Mouse (Mus musculus) embryonic facial prominence, embryonic 12.5 days (tissue): ENCODE measurements at regions not wholly inside any gene's neighbourhood (a gene's known extent, or its start where the extent isn't known, plus 50 kb on each side); places are given as distances from the start of the nearest gene placed in this dataset.
A peak's percentile ranks its signal among the peaks of the same experiment; 100 is the strongest.
"Not testable (repeated sequence)": the region's sequence is repeated elsewhere in the genome, so short reads cannot be mapped to it uniquely, and the experiment has no call there.

Experiments used
- ATAC-seq: fragments of 200-750 bp; cut with Nextera tagmentation; 2 replicates; pipeline ENCODE4 v1.8.0; 2017; ENCODE audit not compliant: insufficient number of reproducible peaks, insufficient read depth, low FRiP score, low TSS enrichment
- H3K27ac ChIP-seq: fragments of 300-500 bp; sonication (generic); 2 replicates; pipeline ENCODE4 v1.5.1; 2016; ENCODE audit warnings: mild to moderate bottlenecking
- H3K27me3 ChIP-seq: fragments of 300-500 bp; sonication (generic); 2 replicates; pipeline ENCODE4 v1.6.1; 2016; ENCODE audit warnings: mild to moderate bottlenecking, moderate library complexity
- H3K36me3 ChIP-seq: fragments of 300-500 bp; sonication (generic); 2 replicates; pipeline ENCODE4 v1.6.1; 2016; ENCODE audit warnings: mild to moderate bottlenecking
- H3K4me1 ChIP-seq: fragments of 300-500 bp; sonication (generic); 2 replicates; pipeline ENCODE4 v1.6.1; 2016
- H3K4me2 ChIP-seq: fragments of 300-500 bp; sonication (generic); replicated peaks from 2 replicates; pipeline ENCODE4 v1.6.1; 2016; ENCODE audit warnings: mild to moderate bottlenecking, moderate library complexity
- H3K4me3 ChIP-seq: fragments of 300-500 bp; sonication (generic); 2 replicates; pipeline ENCODE4 v1.5.1; 2016; ENCODE audit warnings: mild to moderate bottlenecking
- H3K9ac ChIP-seq: fragments of 300-500 bp; sonication (generic); 2 replicates; pipeline ENCODE4 v1.6.1; 2016; ENCODE audit warnings: mild to moderate bottlenecking, moderate library complexity
- H3K9me3 ChIP-seq: fragments of 300-500 bp; sonication (generic); 2 replicates; pipeline ENCODE4 v1.6.1; 2016; ENCODE audit warnings: mild to moderate bottlenecking, moderate library complexity
- WGBS: fragments of 180-500 bp; shearing (Covaris S2); methylation state at CpG from one replicate; pipeline ENCODE4 v1.1.7; 2016; 5-methylcytosine and 5-hydroxymethylcytosine counted together

GRCm38 (mm10) chr2:166450964-166451363, 262.7 kb downstream of the Prex1 start:
- H3K4me1 ChIP-seq: peaks cover 33% of the 10 kb centered on the region
- WGBS: 83% methylated on average over 7 of the region's 7 CpGs
- no peak overlapping the region for H3K4me3 ChIP-seq
- H3K27me3 ChIP-seq: no peaks in the 10 kb centered on the region
- no peak overlapping the region for H3K27ac ChIP-seq
- no peak for ATAC-seq
- no peaks in the 10 kb centered on the region for H3K9me3 ChIP-seq
- H3K36me3 ChIP-seq: no peaks in the 10 kb centered on the region
- H3K4me2 ChIP-seq: no peak overlapping the region
- no peak overlapping the region for H3K9ac ChIP-seq

- no peak for ATAC-seq
- no peak overlapping the region for H3K27ac ChIP-seq
- 56% methylated on average over 10 of the region's 10 CpGs for WGBS
Measured at GRCm38 (mm10) chr2:166450380-166450779, 263.3 kb downstream of the Prex1 start.

DNA sequence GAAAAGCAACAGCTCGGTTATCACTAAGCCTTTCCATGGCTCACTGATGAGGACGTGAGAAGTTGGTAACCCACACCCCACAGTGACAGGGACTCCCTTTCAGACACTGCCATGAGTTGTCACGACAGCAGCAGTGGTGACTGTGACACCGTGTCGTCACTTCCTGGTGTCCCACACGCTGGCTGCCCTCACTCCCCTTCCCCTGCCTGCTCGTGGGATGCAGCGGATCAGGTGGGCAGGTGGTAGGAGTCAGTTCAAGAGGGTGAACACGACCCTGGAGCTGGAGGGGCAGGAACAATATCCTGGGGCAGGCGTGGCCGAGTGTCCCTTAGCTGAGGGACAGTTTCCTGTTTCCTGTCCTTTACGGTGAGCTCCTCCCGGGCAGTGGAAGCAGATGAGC, 264.9 kb downstream of the Prex1 start:
- 48% methylated on average over 13 of the region's 13 CpGs for WGBS
- H3K27me3 ChIP-seq: no peaks in the 10 kb centered on the region
- H3K9me3 ChIP-seq: no peaks in the 10 kb centered on the region
- H3K27ac ChIP-seq: peak overlapping the region; percentile 85
- no peak overlapping the region for H3K4me3 ChIP-seq
- H3K36me3 ChIP-seq: no peaks in the 10 kb centered on the region
- peaks cover 31% of the 10 kb centered on the region for H3K4me1 ChIP-seq
- no peak overlapping the region for H3K9ac ChIP-seq
- ATAC-seq: no peak
- H3K4me2 ChIP-seq: no peak overlapping the region

More at GRCm38 (mm10) chr2:166450380-166450779, 263.3 kb downstream of the Prex1 start:
- no peaks in the 10 kb centered on the region for H3K9me3 ChIP-seq
- peaks cover 33% of the 10 kb centered on the region for H3K4me1 ChIP-seq
- H3K4me3 ChIP-seq: no peak overlapping the region
- no peaks in the 10 kb centered on the region for H3K36me3 ChIP-seq
- H3K27me3 ChIP-seq: no peaks in the 10 kb centered on the region
- no peak overlapping the region for H3K4me2 ChIP-seq
- H3K9ac ChIP-seq: no peak overlapping the region

GRCm38 (mm10) chr2:166448161-166448560, 265.5 kb downstream of the Prex1 start:
- 20% methylated on average over 11 of the region's 11 CpGs for WGBS
- H3K27ac ChIP-seq: peak overlapping the region; percentile 85
- ATAC-seq: no peak
- H3K27me3 ChIP-seq: no peaks in the 10 kb centered on the region
- no peak overlapping the region for H3K4me3 ChIP-seq
- no peak overlapping the region for H3K9ac ChIP-seq
- no peaks in the 10 kb centered on the region for H3K36me3 ChIP-seq
- H3K4me2 ChIP-seq: no peak overlapping the region
- no peaks in the 10 kb centered on the region for H3K9me3 ChIP-seq
- peaks cover 36% of the 10 kb centered on the region for H3K4me1 ChIP-seq

GRCm38 (mm10) chr2:166446536-166446935, 267.1 kb downstream of the Prex1 start:
- Histone ChIP-seq H3K9me3 (no peaks in the 10 kb centered on the region), H3K4me3 (no peak overlapping the region), H3K9ac (no peak overlapping the region), H3K27me3 (no peaks in the 10 kb centered on the region), H3K4me2 (no peak overlapping the region), H3K36me3 (no peaks in the 10 kb centered on the region), H3K4me1 (peaks cover 40% of the 10 kb centered on the region), H3K27ac (peak overlapping the region; percentile 67; the same call in 1 of the 2 replicates)
- 78% methylated on average over 3 of the region's 3 CpGs for WGBS
- ATAC-seq: no peak

GRCm38 (mm10) chr2:166445824-166446223, 267.8 kb downstream of the Prex1 start:
- WGBS: 67% methylated on average over 7 of the region's 7 CpGs
- not testable (repeated sequence) for H3K36me3 ChIP-seq, ATAC-seq, H3K9me3 ChIP-seq, H3K9ac ChIP-seq, H3K27ac ChIP-seq, H3K27me3 ChIP-seq, H3K4me3 ChIP-seq, H3K4me2 ChIP-seq
- peaks cover 40% of the 10 kb centered on the region for H3K4me1 ChIP-seq

DNA sequence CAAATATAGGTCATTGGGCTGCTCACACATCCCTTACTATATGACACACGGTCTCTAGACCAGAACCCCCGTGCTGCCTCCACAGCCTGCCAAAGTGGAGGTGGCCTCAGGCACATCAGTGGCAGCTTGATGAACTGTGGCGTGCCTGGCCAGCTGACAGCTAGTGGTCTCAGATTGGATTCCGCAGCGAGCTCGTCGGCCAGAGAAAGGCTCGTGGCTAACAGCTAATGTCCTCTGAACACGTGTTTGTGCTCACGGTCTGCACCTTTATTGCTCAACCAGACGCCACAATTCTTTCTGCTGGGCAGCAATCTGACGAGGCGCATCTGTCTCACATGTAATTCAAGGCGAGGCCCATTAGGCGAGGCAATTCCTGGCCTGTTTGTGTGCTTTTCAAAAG, 270.6 kb downstream of the Prex1 start:
- Histone ChIP-seq H3K27ac (no peak overlapping the region), H3K4me3 (no peak overlapping the region), H3K9me3 (no peaks in the 10 kb centered on the region), H3K9ac (no peak overlapping the region), H3K4me2 (no peak overlapping the region), H3K27me3 (no peaks in the 10 kb centered on the region), H3K36me3 (no peaks in the 10 kb centered on the region), H3K4me1 (peaks cover 19% of the 10 kb centered on the region)
- 31% methylated on average over 15 of the region's 15 CpGs for WGBS
- no peak for ATAC-seq

- Histone ChIP-seq H3K4me1 (peaks cover 10% of the 10 kb centered on the region), H3K36me3 (no peaks in the 10 kb centered on the region), H3K9ac (no peak overlapping the region), H3K4me2 (no peak overlapping the region), H3K27ac (no peak overlapping the region), H3K9me3 (no peaks in the 10 kb centered on the region), H3K27me3 (no peaks in the 10 kb centered on the region), H3K4me3 (no peak overlapping the region)
- no peak for ATAC-seq
- 57% methylated on average over 13 of the region's 13 CpGs for WGBS
Measured at GRCm38 (mm10) chr2:166439847-166440775, 273.5 kb downstream of the Prex1 start.

- Histone ChIP-seq H3K9me3 (no peaks in the 10 kb centered on the region), H3K27ac (no peak overlapping the region), H3K4me3 (no peak overlapping the region), H3K9ac (no peak overlapping the region), H3K27me3 (no peaks in the 10 kb centered on the region), H3K4me1 (peaks cover 21% of the 10 kb centered on the region), H3K4me2 (no peak overlapping the region), H3K36me3 (no peaks in the 10 kb centered on the region)
- no peak for ATAC-seq
- whole genome bisulfite sequencing: 78% methylated on average over 9 of the region's 9 CpGs
Measured at GRCm38 (mm10) chr2:166438207-166438606, 275.4 kb downstream of the Prex1 start.

DNA sequence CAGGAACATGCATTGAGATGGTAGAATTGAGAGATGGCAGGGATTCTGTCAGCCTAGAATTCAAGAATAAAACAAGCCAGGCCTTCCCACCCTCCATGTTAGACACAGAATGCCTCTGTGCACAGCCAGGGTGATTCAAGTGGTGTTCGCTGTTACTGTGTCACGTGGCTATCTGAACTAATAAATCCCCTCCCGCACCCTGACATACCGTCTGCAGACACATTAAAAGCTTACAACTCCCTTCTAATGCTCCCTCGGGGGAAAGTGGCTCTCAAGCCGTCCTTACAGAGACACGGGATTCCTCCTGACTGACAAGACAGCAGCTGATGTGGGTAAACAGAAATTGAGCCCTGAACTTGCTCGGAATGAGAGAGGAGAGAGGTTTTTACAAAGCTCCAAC, 279.1 kb downstream of the Prex1 start:
- no peak for ATAC-seq
- Histone ChIP-seq H3K27ac (peak overlapping the region; percentile 46; the same call in 1 of the 2 replicates), H3K9me3 (no peaks in the 10 kb centered on the region), H3K4me1 (peaks cover 28% of the 10 kb centered on the region; the same call in 1 of the 2 replicates), H3K9ac (no peak overlapping the region), H3K4me2 (no peak overlapping the region), H3K36me3 (no peaks in the 10 kb centered on the region), H3K4me3 (no peak overlapping the region), H3K27me3 (no peaks in the 10 kb centered on the region)
- 42% methylated on average over 8 of the region's 8 CpGs for WGBS

DNA sequence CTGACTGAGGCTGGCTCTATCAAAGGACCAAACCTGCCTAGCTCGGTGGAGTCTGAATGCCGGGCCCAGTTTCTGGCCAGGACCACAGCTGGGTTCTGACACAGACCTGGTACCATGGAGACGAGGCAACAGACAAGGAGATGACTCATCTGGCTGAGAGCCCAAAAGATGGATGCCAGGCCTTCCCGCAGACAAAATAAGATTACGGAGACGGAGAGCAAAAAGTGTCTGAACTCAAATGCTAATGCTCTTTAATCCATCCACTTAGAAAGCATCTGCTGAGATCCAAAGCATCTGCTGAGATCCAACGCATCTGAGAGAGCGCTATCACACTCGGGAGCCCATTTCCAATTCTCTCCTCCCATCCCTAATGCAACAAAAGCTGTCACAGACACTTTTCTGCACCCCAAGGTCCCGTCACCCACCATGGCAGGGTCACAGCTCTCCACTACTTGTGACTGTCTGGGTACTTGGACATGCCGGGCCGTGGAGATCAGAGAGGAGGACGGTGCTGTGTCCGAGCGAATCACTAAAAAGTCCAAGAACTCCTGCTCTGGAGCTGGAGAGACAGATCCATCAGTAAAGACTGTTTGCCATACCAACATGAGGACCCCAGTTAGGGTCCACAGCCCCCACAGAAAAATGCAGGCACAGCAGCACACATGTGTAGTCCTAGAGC, 278.3 kb upstream of the Sulf2 start:
- H3K9me3 ChIP-seq: no peaks in the 10 kb centered on the region
- peak overlapping the region; percentile 63; the same call in 1 of the 2 replicates for H3K27ac ChIP-seq
- no peak overlapping the region for H3K4me3 ChIP-seq
- H3K4me1 ChIP-seq: peaks cover 28% of the 10 kb centered on the region; the same call in 1 of the 2 replicates
- H3K4me2 ChIP-seq: no peak overlapping the region
- H3K36me3 ChIP-seq: no peaks in the 10 kb centered on the region
- 69% methylated on average over 15 of the region's 15 CpGs for WGBS
- 0 out of 2 replicates have a peak overlapping the region, but pooled peaks have one; percentile 16 for H3K9ac ChIP-seq
- ATAC-seq: no peak
- no peaks in the 10 kb centered on the region for H3K27me3 ChIP-seq
